ENCODE assay signal across 1 mouse cellular context in the genomic region with DNA sequence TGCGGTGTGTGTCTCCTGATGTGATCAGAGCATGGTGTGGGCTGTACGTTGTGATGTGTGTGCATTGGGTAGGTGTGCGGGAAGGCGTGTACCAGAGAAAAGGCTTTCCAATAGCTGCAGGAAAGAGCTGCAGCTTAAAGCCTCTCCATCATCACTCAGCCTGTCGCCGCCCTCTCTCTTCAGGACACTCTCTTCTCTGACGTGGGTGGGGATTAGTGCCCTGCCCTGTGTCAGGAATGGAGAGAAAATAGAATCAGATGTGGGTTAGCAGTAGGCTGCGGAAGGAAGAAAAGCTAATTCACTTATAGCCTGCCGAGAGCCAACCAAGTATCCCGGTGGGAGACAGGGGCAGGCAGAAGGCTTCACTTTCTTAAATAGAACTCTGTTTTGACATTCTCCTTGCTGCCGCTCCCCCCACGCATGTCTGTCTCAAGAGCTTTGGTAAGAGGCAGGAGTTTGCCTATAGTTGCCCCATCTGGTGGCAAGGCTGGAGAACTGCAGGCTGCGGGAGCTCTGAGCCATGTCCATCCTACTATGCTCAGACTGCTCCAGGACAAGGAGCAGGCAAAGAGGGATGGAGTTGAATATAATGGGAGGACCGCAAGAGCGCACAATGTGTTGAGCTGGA.
TF ChIP-seq lines count a peak whose summit lies in the region.

No protein-coding gene starts in this region.

TF ChIP-seq in CH12.LX, 34 proteins besides CTCF, POLR2A, EP300 and RAD21 (continued from another document):
- TF ChIP-seq ETS1 (conservative IDR thresholded peaks at IDR 0.05; ENCODE audit: low read depth, low read length) (no peak), ELF1 (IDR thresholded peaks at IDR 0.05; ENCODE audit: low read depth, low read length) (no peak), SMC3 (IDR thresholded peaks at IDR 0.05; ENCODE audit: low read depth, low read length) (peak; percentile 99), USF2 (conservative IDR thresholded peaks at IDR 0.05; ENCODE audit: low read depth, low read length) (no peak), GABPA (IDR thresholded peaks at IDR 0.05; ENCODE audit: insufficient replicate concordance, low read depth, low read length) (no peak), RCOR1 (conservative IDR thresholded peaks at IDR 0.05; ENCODE audit: low read depth, low read length) (no peak), PAX5 (IDR thresholded peaks at IDR 0.05; ENCODE audit: low read length) (no peak), USF1 (IDR thresholded peaks at IDR 0.05; ENCODE audit: low read depth, low read length) (no peak), TCF12 (IDR thresholded peaks at IDR 0.05; ENCODE audit: low read depth, low read length) (peak; percentile 47; the same call in 1 of the 2 replicates), E2F4 (IDR thresholded peaks at IDR 0.05; ENCODE audit: insufficient replicate concordance, low read depth, low read length) (no peak), SIN3A (IDR thresholded peaks at IDR 0.05; ENCODE audit: low read length) (0 out of 2 replicates have a peak, but pooled peaks have one; percentile 27), NRF1 (IDR thresholded peaks at IDR 0.05; ENCODE audit: low read depth, low read length) (peak; percentile 72), ZMIZ1 (IDR thresholded peaks at IDR 0.05; ENCODE audit: low read depth, low read length) (no peak), HCFC1 (IDR thresholded peaks at IDR 0.05; ENCODE audit: low read depth, low read length) (no peak), ZKSCAN1 (IDR thresholded peaks at IDR 0.05; ENCODE audit: borderline replicate concordance, low read depth, low read length) (no peak)
